Mouse (Mus musculus) spleen, adult 18-20 months (tissue): ENCODE results near the gene Vnn1.

ENCODE experiments used
- DNase-seq, 2 experiments: peaks; one replicate each; pipeline ENCODE4 v3.0.0; 2022; ENCODE audit warnings: mixed read lengths in 2 of 2

Vnn1 gene

DNA sequence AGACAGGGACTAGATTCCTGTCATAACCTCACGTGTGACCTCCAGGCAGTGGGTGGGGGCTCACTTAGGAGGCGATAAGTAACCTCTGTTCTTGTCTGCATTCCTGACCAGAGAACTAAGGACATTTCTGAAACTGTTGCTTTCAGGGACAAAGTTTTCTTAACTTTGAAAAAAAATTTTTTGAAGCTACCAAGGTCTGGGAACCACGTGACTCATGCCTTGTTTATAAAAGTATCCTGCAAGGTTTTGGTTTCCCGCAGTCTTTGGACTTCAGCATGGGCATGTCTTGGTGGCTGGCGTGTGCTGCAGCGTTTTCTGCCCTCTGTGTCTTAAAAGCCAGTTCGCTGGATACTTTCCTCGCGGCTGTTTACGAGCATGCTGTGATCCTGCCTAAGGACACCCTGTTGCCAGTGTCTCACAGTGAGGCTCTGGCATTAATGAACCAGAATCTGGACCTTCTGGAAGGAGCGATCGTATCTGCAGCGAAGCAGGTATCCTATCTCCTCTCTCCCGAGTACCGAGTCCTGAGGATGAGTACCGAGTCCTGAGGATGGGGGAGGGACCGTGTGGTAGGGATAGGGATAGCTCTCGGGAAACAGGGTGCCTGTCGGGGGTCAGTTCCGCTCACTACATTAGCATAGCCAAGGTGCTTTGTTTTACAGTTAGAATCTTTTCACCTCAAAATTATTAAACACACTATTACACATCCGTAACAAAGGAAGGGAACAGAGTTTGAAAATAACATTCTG, at the start of gene Vnn1:
Vnn1 (plus strand) TSS at position 88 of the 749 bp plus-strand sequence.
- DNase-seq: no peak

GRCm38 (mm10) chr10:23851228-23851912, 43.1 kb upstream of the Vnn1 start, which contains the start of gene Vnn3:
Vnn3 (plus strand) TSS chr10:23851462.
- no peak for DNase-seq

DNA sequence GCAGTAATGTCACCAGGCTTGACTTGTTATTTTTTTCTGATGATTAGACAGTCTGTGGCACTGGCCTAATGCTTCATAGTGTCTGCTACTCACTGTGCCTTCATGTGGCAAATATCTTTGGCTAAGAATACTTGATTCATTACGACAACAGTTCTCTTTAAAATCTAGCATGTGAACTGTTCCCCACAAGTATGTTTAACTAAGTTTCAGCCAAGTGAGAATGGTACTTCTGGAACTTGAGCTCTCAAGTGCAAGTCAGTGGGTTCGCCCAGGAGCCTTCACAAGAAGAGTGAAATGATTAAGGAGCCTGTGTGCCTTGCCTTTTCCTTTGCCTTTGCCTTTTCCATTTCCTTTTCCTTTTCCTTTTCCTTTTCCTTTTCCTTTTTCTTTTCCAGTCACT, 42.4 kb upstream of the Vnn1 start:
- DNase-seq: no peak

DNA sequence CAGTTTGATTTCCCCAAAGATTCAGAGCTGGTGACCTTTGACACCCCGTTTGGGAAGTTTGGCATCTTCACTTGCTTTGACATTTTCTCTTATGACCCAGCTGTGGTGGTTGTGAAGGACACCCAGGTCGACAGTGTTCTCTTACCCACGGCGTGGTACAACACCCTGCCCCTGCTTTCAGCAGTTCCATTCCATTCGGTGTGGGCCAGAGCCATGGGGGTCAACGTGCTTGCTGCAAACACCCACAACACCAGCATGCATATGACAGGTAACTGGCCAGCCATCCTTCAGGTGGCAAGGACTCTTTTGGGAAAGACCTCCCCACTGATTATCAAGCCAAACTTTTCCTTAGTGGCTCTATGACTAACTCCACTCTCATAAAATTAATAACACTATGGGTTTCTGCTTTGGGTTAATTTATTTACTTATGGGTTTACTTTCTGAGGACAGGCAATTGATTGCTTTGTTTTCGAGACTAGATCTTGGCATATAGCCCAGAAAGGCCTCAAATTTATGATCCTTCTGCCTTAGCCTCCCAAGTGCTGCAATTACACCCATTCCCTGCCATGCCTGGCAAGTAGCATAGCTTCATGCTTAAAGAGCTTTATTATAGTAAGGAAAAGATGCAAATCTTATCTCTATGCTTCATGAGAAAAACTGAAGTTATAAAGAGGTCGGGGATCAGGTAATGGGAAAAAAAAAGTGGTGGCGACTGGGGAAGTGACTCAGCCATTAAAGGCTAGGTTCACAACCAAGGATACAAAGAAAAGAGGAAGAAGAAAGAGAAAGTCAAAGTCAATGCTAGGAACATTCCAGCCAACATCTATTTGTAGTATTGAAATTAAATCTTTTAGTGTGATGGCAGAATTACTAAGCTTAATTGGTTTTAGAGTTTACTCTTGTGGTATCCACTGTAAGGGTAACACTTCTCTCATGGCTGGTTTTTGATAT, 29.9 kb upstream of the Vnn1 start:
- DNase-seq: no peak

GRCm38 (mm10) chr10:23880695-23881094, 13.8 kb upstream of the Vnn1 start:
- DNase-seq: peak in 1 of 2 experiments; percentile 29

DNA sequence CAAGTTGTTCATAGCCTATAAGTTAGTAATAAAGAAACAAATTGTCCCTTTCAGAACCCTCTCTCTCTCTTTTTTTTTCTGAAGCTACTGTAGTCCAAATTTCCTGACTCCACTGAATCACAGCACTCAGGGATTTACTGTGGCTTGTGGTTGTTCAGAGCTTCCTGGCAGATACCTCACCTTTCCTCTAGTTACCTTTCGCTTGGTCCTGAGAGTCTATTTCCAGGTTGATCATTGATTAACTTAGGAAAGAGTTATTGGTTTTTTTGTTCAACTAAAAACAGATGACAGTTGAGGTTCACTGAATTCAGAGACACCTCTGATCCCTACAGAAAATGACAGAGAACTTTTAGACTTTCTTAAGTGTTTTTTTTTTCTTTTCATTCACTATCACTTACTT, 9.6 kb upstream of the Vnn1 start:
- DNase-seq: no peak

- no peak for DNase-seq
These were observed 8.4 kb upstream of the Vnn1 start for GRCm38 (mm10) chr10:23886060-23886459.

- no peak for DNase-seq
These were observed 1.5 kb upstream of the Vnn1 start for GRCm38 (mm10) chr10:23892987-23893386.

DNA sequence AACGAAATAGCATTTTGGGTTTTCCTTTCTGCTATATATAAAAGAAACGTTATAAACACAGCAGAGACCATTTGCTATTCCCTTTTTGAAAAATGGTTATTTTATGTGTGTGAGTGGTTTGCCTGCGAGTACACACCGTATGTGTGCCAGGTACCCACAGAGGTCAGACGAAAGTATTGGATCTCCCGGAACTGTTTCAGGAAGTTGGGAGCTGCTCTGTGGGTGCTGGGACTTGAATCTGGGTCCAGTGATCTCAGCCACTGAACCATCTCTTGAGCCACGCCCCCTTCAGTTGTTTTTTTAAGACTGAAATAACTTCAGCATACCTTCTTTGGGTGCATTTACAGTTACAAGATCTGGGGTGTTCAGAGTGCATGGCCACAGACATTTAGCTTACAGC, 888 bp downstream of the Vnn1 start:
- DNase-seq: no peak

GRCm38 (mm10) chr10:23901119-23901518, 6.6 kb downstream of the Vnn1 start:
- no peak for DNase-seq

- no peak for DNase-seq
These were observed 11.2 kb downstream of the Vnn1 start for GRCm38 (mm10) chr10:23905661-23906060.

- no peak for DNase-seq
These were observed 25.6 kb downstream of the Vnn1 start, which contains the start of gene Taar1 for GRCm38 (mm10) chr10:23920056-23920455. Taar1 (plus strand) TSS chr10:23920356.

DNA sequence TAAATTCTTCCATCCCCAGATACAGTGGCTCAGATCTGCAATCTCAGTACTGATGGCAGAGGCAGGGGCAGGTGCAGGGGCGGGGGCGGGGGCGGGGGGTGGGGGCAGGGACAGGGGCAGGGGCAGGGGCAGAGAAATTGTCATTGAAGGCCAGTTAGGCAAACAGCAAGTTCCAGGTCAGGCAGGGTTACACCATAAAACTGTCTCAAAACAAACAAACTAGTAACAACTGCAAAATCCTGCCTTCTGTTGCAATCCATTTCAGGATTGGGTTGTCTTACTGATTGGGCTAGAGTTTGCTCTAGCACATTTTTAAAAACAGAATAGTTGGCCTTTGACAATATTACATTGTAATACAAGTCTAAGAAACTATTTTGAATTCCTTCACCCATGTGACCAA, 28.0 kb downstream of the Vnn1 start:
- DNase-seq: no peak

DNA sequence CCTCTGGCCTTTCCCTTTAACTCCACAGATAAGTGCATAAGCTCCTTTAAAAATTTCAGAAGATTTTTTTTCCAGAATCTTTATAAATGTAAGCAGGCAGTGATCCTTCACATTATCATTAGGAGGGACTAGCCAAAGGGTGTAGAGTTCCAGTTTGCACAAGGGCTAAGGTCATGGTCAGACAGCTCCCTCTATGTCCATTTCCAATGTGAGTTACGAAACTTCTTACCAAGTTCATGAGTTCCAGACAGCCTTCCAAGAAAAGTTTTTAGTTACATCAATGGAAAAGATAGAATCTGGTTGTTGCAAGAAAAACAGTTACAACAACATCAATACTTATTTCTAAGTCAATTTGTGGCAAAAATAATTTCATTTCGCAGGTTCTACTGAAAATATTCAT, 29.5 kb downstream of the Vnn1 start:
- no peak for DNase-seq

- no peak for DNase-seq
These were observed 43.1 kb downstream of the Vnn1 start for GRCm38 (mm10) chr10:23937613-23938012.

DNA sequence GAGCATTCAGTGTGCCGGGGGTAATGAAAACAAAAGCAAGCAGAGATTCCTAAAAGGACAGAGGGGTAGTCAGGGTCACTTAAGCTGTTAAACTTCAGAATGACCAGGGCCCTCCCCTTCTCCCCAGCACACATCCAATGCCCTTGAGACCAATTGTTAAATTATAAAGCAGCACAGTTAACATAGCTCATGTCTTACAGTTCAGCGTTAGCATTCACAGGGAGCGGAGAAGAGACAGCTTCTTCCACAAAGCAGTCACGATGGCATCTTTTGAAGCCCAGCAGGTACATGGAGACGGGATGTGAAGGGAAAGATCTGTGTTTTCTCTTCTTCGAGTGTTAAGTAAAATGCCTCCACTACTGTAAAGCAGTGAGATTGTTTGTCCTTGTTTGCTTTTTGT, 43.8 kb downstream of the Vnn1 start, which contains the start of gene Taar2:
Taar2 (plus strand) TSS at position 261 of the 400 bp plus-strand sequence.
- DNase-seq: no peak

DNA sequence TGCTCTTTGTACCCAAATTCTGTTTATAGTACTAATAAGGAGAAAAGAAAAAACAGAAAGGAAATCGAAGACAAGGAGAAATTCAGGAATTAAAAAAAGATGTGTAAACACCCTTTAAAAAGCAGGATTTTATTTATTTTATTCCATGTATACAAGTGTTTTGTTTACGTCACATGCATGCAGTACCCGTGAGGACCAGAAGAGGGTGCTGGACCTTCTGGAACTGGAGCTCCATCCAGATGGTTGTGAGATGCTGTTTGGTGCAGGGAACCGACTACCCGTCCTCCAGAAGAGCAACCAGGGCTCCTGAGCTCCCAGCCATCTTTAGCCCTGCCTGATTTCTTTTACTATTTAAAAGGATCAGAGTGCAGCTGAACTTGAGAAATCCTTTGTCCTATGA, 48.0 kb downstream of the Vnn1 start:
- DNase-seq: no peak

- no peak for DNase-seq
These were observed 53.5 kb downstream of the Vnn1 start for GRCm38 (mm10) chr10:23948026-23948425.

DNA sequence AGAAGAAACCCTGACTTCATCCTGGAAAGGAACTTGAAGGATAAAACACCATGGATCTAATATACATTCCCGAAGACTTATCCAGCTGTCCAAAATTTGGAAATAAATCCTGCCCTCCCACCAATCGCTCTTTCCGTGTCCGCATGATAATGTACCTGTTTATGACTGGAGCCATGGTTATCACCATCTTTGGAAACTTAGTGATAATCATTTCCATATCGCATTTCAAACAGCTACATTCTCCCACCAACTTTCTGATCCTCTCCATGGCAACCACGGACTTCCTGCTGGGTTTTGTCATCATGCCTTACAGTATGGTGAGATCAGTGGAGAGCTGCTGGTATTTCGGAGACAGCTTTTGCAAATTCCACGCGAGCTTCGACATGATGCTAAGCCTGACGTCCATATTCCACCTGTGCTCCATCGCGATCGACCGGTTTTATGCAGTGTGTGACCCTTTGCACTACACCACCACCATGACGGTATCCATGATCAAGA, 55.1 kb downstream of the Vnn1 start, which contains the start of gene Taar3:
Taar3 (plus strand) TSS at position 51 of the 498 bp plus-strand sequence.
- DNase-seq: no peak

DNA sequence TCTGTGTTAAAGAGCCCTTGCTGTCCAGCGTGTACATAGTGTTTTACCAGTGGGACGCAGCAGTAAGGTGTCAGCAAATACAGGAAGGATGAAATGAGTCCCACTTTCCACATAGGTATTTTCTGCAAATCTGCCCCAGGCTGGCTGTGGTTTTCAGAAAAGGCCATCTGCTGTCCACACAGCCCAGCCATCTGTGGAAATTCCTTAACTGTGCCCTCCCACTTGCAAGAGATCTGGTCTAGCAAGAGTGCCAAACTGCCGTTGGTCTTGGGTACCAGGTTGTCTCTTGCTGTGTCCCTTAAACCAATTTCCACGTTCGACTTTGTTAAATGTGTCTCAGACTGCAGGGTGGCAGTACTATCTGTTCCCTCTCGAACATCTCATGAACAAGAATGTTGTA, 57.2 kb downstream of the Vnn1 start:
- no peak for DNase-seq
